Mouse (Mus musculus): Measurements from ENCODE around the gene Crebl2. TPM values are rescaled to one million over a fixed set of nuclear protein-coding genes. Genes with fewer than 3 reads are reported as not detected.

The Crebl2 gene
- polyA plus RNA-seq, 1 experiment, result 10.9 TPM

GRCm38 (mm10) chr6:134804736-134805277 lies 25.1 kb upstream of the Crebl2 start:
- 86% methylated on average over 5 of the region's 5 CpGs for WGBS
- Histone ChIP-seq H3K36me3 (ENCODE audit: control insufficient read depth, insufficient read depth, low read length) (no peaks in the 10 kb centered on the region), H3K4me1 (ENCODE audit: control insufficient read depth, insufficient read depth, insufficient read length) (peaks cover 5% of the 10 kb centered on the region; the same call in 1 of the 2 replicates), H3K27me3 (ENCODE audit: control insufficient read depth, insufficient read depth, low read length) (no peaks in the 10 kb centered on the region), H3K27ac (ENCODE audit: insufficient read depth, low read length) (no peak overlapping the region), H3K4me3 (ENCODE audit: extremely low read depth, insufficient read depth, insufficient read length) (no peak overlapping the region)
- TF ChIP-seq CTCF (IDR thresholded peaks at IDR 0.05; ENCODE audit: extremely low read depth, insufficient read depth, insufficient read length, insufficient replicate concordance) (no peak), POLR2A (IDR thresholded peaks at IDR 0.05; ENCODE audit: low read depth, low read length) (no peak)
- DNase-seq (ENCODE audit: low read depth in 1 of 2, low spot score in 2 of 2), result no peak

GRCm38 (mm10) chr6:134806130-134806529 lies 23.8 kb upstream of the Crebl2 start:
- Histone ChIP-seq H3K27ac (ENCODE audit: insufficient read depth, low read length) (no peak overlapping the region), H3K36me3 (ENCODE audit: control insufficient read depth, insufficient read depth, low read length) (no peaks in the 10 kb centered on the region), H3K4me3 (ENCODE audit: extremely low read depth, insufficient read depth, insufficient read length) (no peak overlapping the region), H3K27me3 (ENCODE audit: control insufficient read depth, insufficient read depth, low read length) (no peaks in the 10 kb centered on the region), H3K4me1 (ENCODE audit: control insufficient read depth, insufficient read depth, insufficient read length) (peaks cover 5% of the 10 kb centered on the region; the same call in 1 of the 2 replicates)
- TF ChIP-seq CTCF (IDR thresholded peaks at IDR 0.05; ENCODE audit: extremely low read depth, insufficient read depth, insufficient read length, insufficient replicate concordance), result no peak
- no peak for TF ChIP-seq POLR2A (IDR thresholded peaks at IDR 0.05; ENCODE audit: low read depth, low read length)
- 49% methylated on average over 6 of the region's 6 CpGs for WGBS
- DNase-seq (ENCODE audit: low read depth in 1 of 2, low spot score in 2 of 2), result no peak

GRCm38 (mm10) chr6:134807091-134807490 lies 22.9 kb upstream of the Crebl2 start:
- no peak for TF ChIP-seq CTCF (IDR thresholded peaks at IDR 0.05; ENCODE audit: extremely low read depth, insufficient read depth, insufficient read length, insufficient replicate concordance)
- no peak for TF ChIP-seq POLR2A (IDR thresholded peaks at IDR 0.05; ENCODE audit: low read depth, low read length)
- Histone ChIP-seq H3K36me3 (ENCODE audit: control insufficient read depth, insufficient read depth, low read length) (no peaks in the 10 kb centered on the region), H3K27me3 (ENCODE audit: control insufficient read depth, insufficient read depth, low read length) (no peaks in the 10 kb centered on the region), H3K27ac (ENCODE audit: insufficient read depth, low read length) (no peak overlapping the region), H3K4me3 (ENCODE audit: extremely low read depth, insufficient read depth, insufficient read length) (no peak overlapping the region), H3K4me1 (ENCODE audit: control insufficient read depth, insufficient read depth, insufficient read length) (peaks cover 2% of the 10 kb centered on the region; the same call in 1 of the 2 replicates)
- no peak for DNase-seq (ENCODE audit: low read depth in 1 of 2, low spot score in 2 of 2)
- WGBS, result 58% methylated on average over 2 of the region's 2 CpGs

GRCm38 (mm10) chr6:134807794-134808193 lies 22.2 kb upstream of the Crebl2 start:
- 93% methylated on average over 11 of the region's 11 CpGs for WGBS
- no peak for DNase-seq (ENCODE audit: low read depth in 1 of 2, low spot score in 2 of 2)
- TF ChIP-seq CTCF (IDR thresholded peaks at IDR 0.05; ENCODE audit: extremely low read depth, insufficient read depth, insufficient read length, insufficient replicate concordance), result no peak
- no peak for TF ChIP-seq POLR2A (IDR thresholded peaks at IDR 0.05; ENCODE audit: low read depth, low read length)
- Histone ChIP-seq H3K27me3 (ENCODE audit: control insufficient read depth, insufficient read depth, low read length) (no peaks in the 10 kb centered on the region), H3K27ac (ENCODE audit: insufficient read depth, low read length) (no peak overlapping the region), H3K4me1 (ENCODE audit: control insufficient read depth, insufficient read depth, insufficient read length) (no peaks in the 10 kb centered on the region), H3K36me3 (ENCODE audit: control insufficient read depth, insufficient read depth, low read length) (no peaks in the 10 kb centered on the region), H3K4me3 (ENCODE audit: extremely low read depth, insufficient read depth, insufficient read length) (no peak overlapping the region)

GRCm38 (mm10) chr6:134813066-134813465 lies 16.9 kb upstream of the Crebl2 start:
- TF ChIP-seq POLR2A (IDR thresholded peaks at IDR 0.05; ENCODE audit: low read depth, low read length) (no peak), CTCF (IDR thresholded peaks at IDR 0.05; ENCODE audit: extremely low read depth, insufficient read depth, insufficient read length, insufficient replicate concordance) (no peak)
- Histone ChIP-seq H3K4me1 (ENCODE audit: control insufficient read depth, insufficient read depth, insufficient read length) (no peaks in the 10 kb centered on the region), H3K4me3 (ENCODE audit: extremely low read depth, insufficient read depth, insufficient read length) (no peak overlapping the region), H3K36me3 (ENCODE audit: control insufficient read depth, insufficient read depth, low read length) (no peaks in the 10 kb centered on the region), H3K27me3 (ENCODE audit: control insufficient read depth, insufficient read depth, low read length) (no peaks in the 10 kb centered on the region), H3K27ac (ENCODE audit: insufficient read depth, low read length) (no peak overlapping the region)
- WGBS, result 80% methylated on average over 1 of the region's 1 CpGs
- DNase-seq (ENCODE audit: low read depth in 1 of 2, low spot score in 2 of 2), result no peak

GRCm38 (mm10) chr6:134817051-134817928 lies 12.7 kb upstream of the Crebl2 start:
- no peaks in the 10 kb centered on the region for H3K4me1 ChIP-seq (ENCODE audit: control insufficient read depth, insufficient read depth, insufficient read length)

More at GRCm38 (mm10) chr6:134817051-134817928, 12.7 kb upstream of the Crebl2 start:
- WGBS, result 86% methylated on average over 12 of the region's 12 CpGs
- Histone ChIP-seq H3K4me3 (ENCODE audit: extremely low read depth, insufficient read depth, insufficient read length) (no peak overlapping the region), H3K27me3 (ENCODE audit: control insufficient read depth, insufficient read depth, low read length) (no peaks in the 10 kb centered on the region), H3K36me3 (ENCODE audit: control insufficient read depth, insufficient read depth, low read length) (no peaks in the 10 kb centered on the region), H3K27ac (ENCODE audit: insufficient read depth, low read length) (no peak overlapping the region)
- TF ChIP-seq POLR2A (IDR thresholded peaks at IDR 0.05; ENCODE audit: low read depth, low read length) (no peak), CTCF (IDR thresholded peaks at IDR 0.05; ENCODE audit: extremely low read depth, insufficient read depth, insufficient read length, insufficient replicate concordance) (no peak)
- DNase-seq (ENCODE audit: low read depth in 1 of 2, low spot score in 2 of 2), result no peak

Measured in spleen, adult 2 months (tissue).